Mouse (Mus musculus) olfactory bulb, adult 2 months (tissue): ENCODE data around the gene Dupd1.

ENCODE experiments used
- CTCF ChIP-seq: fragments of 200-500 bp; IDR thresholded peaks from 2 replicates; pipeline ENCODE4 v1.5.1; 2012; ENCODE audit warnings: low read depth, mild to moderate bottlenecking, low read length, moderate library complexity; ENCODE audit not compliant: insufficient read depth
- POLR2A ChIP-seq: fragments of 200-500 bp; IDR thresholded peaks from 2 replicates; pipeline ENCODE4 v1.6.1; 2012; ENCODE audit warnings: mild to moderate bottlenecking, low read depth, low read length, moderate library complexity; ENCODE audit not compliant: insufficient read depth

GRCm38 (mm10) chr14:21729031-21729732, 14.8 kb upstream of the Dupd1 start:
- TF ChIP-seq CTCF, result no peak
- TF ChIP-seq POLR2A, result no peak
